Mouse (Mus musculus): ENCODE results near the gene Nsun2.
A peak's percentile ranks its signal among the peaks of the same experiment; 100 is the strongest.

DNA sequence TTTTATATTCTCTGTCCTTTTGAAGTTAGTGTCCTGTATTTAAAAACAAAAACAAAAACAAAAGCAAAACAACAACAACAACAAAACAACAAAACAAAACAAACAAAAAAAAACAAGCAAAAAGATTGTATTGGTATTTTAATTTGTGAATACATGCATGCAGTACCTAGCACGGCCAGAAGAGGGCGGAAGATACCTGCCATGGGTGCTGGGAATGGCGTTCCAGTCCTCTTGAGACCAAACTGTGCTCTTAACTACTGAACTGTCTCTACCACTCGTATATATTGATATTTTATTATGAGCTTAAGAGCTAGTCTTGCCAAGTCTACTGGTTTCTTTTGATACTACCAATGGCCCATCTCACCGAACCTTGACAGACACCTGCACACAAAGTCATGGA is 19.5 kb downstream of the Nsun2 start:
- peak; percentile 82; the same call in 1 of the 2 replicates for TF ChIP-seq CTCF (IDR thresholded peaks at IDR 0.05; ENCODE audit: borderline replicate concordance, insufficient read depth, low read length)
- no peak for TF ChIP-seq POLR2A (IDR thresholded peaks at IDR 0.05; ENCODE audit: low read depth, low read length)

Measured in embryonic fibroblast, embryonic 13.5 days (primary cell).